Mouse (Mus musculus) neural tube, embryonic 10.5 days (tissue): Measurements from ENCODE around the gene Shcbp1l.
A peak's percentile ranks its signal among the peaks of the same experiment; 100 is the strongest.
"Not testable (repeated sequence)": the region's sequence is repeated elsewhere in the genome, so short reads cannot be mapped to it uniquely, and the experiment has no call there.

Experiments used
- DNase-seq: peaks from one replicate; pipeline ENCODE4 v3.0.0-alpha.2; 2017; ENCODE audit warnings: low spot score; ENCODE audit errors: extremely low spot score

The Shcbp1l gene

GRCm38 (mm10) chr1:153424770-153425584, at the start of gene Shcbp1l:
TSS of gene Shcbp1l (plus strand) at chr1:153425162.
- DNase-seq, result peak; percentile 77

- no peak for DNase-seq
These were observed 48.5 kb upstream of the Shcbp1l start for GRCm38 (mm10) chr1:153376446-153376845.

GRCm38 (mm10) chr1:153378587-153378986, 46.4 kb upstream of the Shcbp1l start:
- no peak for DNase-seq

GRCm38 (mm10) chr1:153379832-153380231, 45.1 kb upstream of the Shcbp1l start:
- DNase-seq, result no peak

- no peak for DNase-seq
These were observed 44.1 kb upstream of the Shcbp1l start for GRCm38 (mm10) chr1:153380746-153381282.

- no peak for DNase-seq
These were observed 39.9 kb upstream of the Shcbp1l start for GRCm38 (mm10) chr1:153385081-153385480.

- DNase-seq, result not testable (repeated sequence)
These were observed 39.3 kb upstream of the Shcbp1l start for GRCm38 (mm10) chr1:153385661-153386060.

- DNase-seq, result peak; percentile 75
These were observed 38.5 kb upstream of the Shcbp1l start for GRCm38 (mm10) chr1:153386271-153387069.

GRCm38 (mm10) chr1:153395706-153396105, 29.3 kb upstream of the Shcbp1l start:
- not testable (repeated sequence) for DNase-seq

- peak; percentile 70 for DNase-seq
These were observed 23.2 kb upstream of the Shcbp1l start for GRCm38 (mm10) chr1:153401765-153402164.

GRCm38 (mm10) chr1:153407641-153408040, 17.3 kb upstream of the Shcbp1l start:
- DNase-seq, result not testable (repeated sequence)

- DNase-seq, result not testable (repeated sequence)
These were observed 16.7 kb upstream of the Shcbp1l start for GRCm38 (mm10) chr1:153408296-153408695.

GRCm38 (mm10) chr1:153410915-153411314, 14.0 kb upstream of the Shcbp1l start:
- not testable (repeated sequence) for DNase-seq

- no peak for DNase-seq
These were observed 13.2 kb upstream of the Shcbp1l start for GRCm38 (mm10) chr1:153411723-153412122.

GRCm38 (mm10) chr1:153412663-153413396, 12.1 kb upstream of the Shcbp1l start:
- DNase-seq, result not testable (repeated sequence)

GRCm38 (mm10) chr1:153413397-153414020, 11.5 kb upstream of the Shcbp1l start:
- DNase-seq, result not testable (repeated sequence)

GRCm38 (mm10) chr1:153414114-153414723, 10.7 kb upstream of the Shcbp1l start:
- not testable (repeated sequence) for DNase-seq

GRCm38 (mm10) chr1:153414962-153415361, 10.0 kb upstream of the Shcbp1l start:
- DNase-seq, result no peak

GRCm38 (mm10) chr1:153415742-153416141, 9.2 kb upstream of the Shcbp1l start:
- not testable (repeated sequence) for DNase-seq

GRCm38 (mm10) chr1:153416271-153416832, 8.6 kb upstream of the Shcbp1l start:
- DNase-seq, result not testable (repeated sequence)
